Mouse (Mus musculus): ENCODE results near the gene Hdac4. TPM values are rescaled to one million over a fixed set of nuclear protein-coding genes. Genes with fewer than 3 reads are reported as not detected.

Gene Hdac4
- polyA plus RNA-seq, 1 experiment from 2014 or later: 20.3 TPM

GRCm38 (mm10) chr1:92106486-92107160, 88.9 kb downstream of the Hdac4 start:
- H3K27me3 ChIP-seq (ENCODE audit: control insufficient read depth, insufficient read depth, low read length): no peaks in the 10 kb centered on the region
- H3K36me3 ChIP-seq (ENCODE audit: control insufficient read depth, insufficient read depth, low read length): no peaks in the 10 kb centered on the region
- H3K4me2 ChIP-seq (replicated peaks; ENCODE audit: low read depth, low read length): no peak overlapping the region
- 88% methylated on average over 4 of the region's 4 CpGs for WGBS
- H3K9me3 ChIP-seq (ENCODE audit: control insufficient read depth, low read depth, low read length): no peaks in the 10 kb centered on the region
- no peak for ATAC-seq (ENCODE audit: insufficient number of reproducible peaks, insufficient read depth, low FRiP score, low read depth)
- H3K4me1 ChIP-seq (ENCODE audit: control insufficient read depth, insufficient read depth, low read length): no peaks in the 10 kb centered on the region; the same call in 1 of the 2 replicates
- H3K27ac ChIP-seq (ENCODE audit: low read length): no peak overlapping the region
- no peak overlapping the region for H3K4me3 ChIP-seq (ENCODE audit: low read depth, low read length)
- H3K9ac ChIP-seq (replicated peaks; ENCODE audit: low read depth, low read length): no peak overlapping the region

GRCm38 (mm10) chr1:92104718-92105117, 90.8 kb downstream of the Hdac4 start:
- Histone ChIP-seq H3K9ac (replicated peaks; ENCODE audit: low read depth, low read length) (no peak overlapping the region), H3K4me3 (ENCODE audit: low read depth, low read length) (no peak overlapping the region), H3K4me2 (replicated peaks; ENCODE audit: low read depth, low read length) (no peak overlapping the region), H3K36me3 (ENCODE audit: control insufficient read depth, insufficient read depth, low read length) (no peaks in the 10 kb centered on the region), H3K27me3 (ENCODE audit: control insufficient read depth, insufficient read depth, low read length) (no peaks in the 10 kb centered on the region), H3K9me3 (ENCODE audit: control insufficient read depth, low read depth, low read length) (no peaks in the 10 kb centered on the region), H3K27ac (ENCODE audit: low read length) (no peak overlapping the region), H3K4me1 (ENCODE audit: control insufficient read depth, insufficient read depth, low read length) (no peaks in the 10 kb centered on the region)
- WGBS: 73% methylated on average over 3 of the region's 3 CpGs
- no peak for ATAC-seq (ENCODE audit: insufficient number of reproducible peaks, insufficient read depth, low FRiP score, low read depth)

GRCm38 (mm10) chr1:92103971-92104370, 91.5 kb downstream of the Hdac4 start:
- Histone ChIP-seq H3K9ac (replicated peaks; ENCODE audit: low read depth, low read length) (no peak overlapping the region), H3K27me3 (ENCODE audit: control insufficient read depth, insufficient read depth, low read length) (no peaks in the 10 kb centered on the region), H3K4me2 (replicated peaks; ENCODE audit: low read depth, low read length) (no peak overlapping the region), H3K4me3 (ENCODE audit: low read depth, low read length) (no peak overlapping the region), H3K9me3 (ENCODE audit: control insufficient read depth, low read depth, low read length) (no peaks in the 10 kb centered on the region), H3K27ac (ENCODE audit: low read length) (no peak overlapping the region), H3K36me3 (ENCODE audit: control insufficient read depth, insufficient read depth, low read length) (no peaks in the 10 kb centered on the region), H3K4me1 (ENCODE audit: control insufficient read depth, insufficient read depth, low read length) (no peaks in the 10 kb centered on the region)
- no peak for ATAC-seq (ENCODE audit: insufficient number of reproducible peaks, insufficient read depth, low FRiP score, low read depth)

- H3K36me3 ChIP-seq (ENCODE audit: control insufficient read depth, insufficient read depth, low read length): no peaks in the 10 kb centered on the region
- H3K4me3 ChIP-seq (ENCODE audit: low read depth, low read length): no peak overlapping the region
- H3K9ac ChIP-seq (replicated peaks; ENCODE audit: low read depth, low read length): no peak overlapping the region
- no peak overlapping the region for H3K4me2 ChIP-seq (replicated peaks; ENCODE audit: low read depth, low read length)
- no peak for ATAC-seq (ENCODE audit: insufficient number of reproducible peaks, insufficient read depth, low FRiP score, low read depth)
- 61% methylated on average over 3 of the region's 3 CpGs for WGBS
- H3K27ac ChIP-seq (ENCODE audit: low read length): no peak overlapping the region
- no peaks in the 10 kb centered on the region for H3K4me1 ChIP-seq (ENCODE audit: control insufficient read depth, insufficient read depth, low read length)
- H3K27me3 ChIP-seq (ENCODE audit: control insufficient read depth, insufficient read depth, low read length): no peaks in the 10 kb centered on the region
- H3K9me3 ChIP-seq (ENCODE audit: control insufficient read depth, low read depth, low read length): no peaks in the 10 kb centered on the region
Observed at GRCm38 (mm10) chr1:92103377-92103776, 92.1 kb downstream of the Hdac4 start.

GRCm38 (mm10) chr1:92102825-92103224, 92.7 kb downstream of the Hdac4 start:
- Histone ChIP-seq H3K4me2 (replicated peaks; ENCODE audit: low read depth, low read length) (no peak overlapping the region), H3K4me3 (ENCODE audit: low read depth, low read length) (no peak overlapping the region), H3K9me3 (ENCODE audit: control insufficient read depth, low read depth, low read length) (no peaks in the 10 kb centered on the region), H3K4me1 (ENCODE audit: control insufficient read depth, insufficient read depth, low read length) (no peaks in the 10 kb centered on the region), H3K9ac (replicated peaks; ENCODE audit: low read depth, low read length) (no peak overlapping the region), H3K27ac (ENCODE audit: low read length) (no peak overlapping the region), H3K27me3 (ENCODE audit: control insufficient read depth, insufficient read depth, low read length) (no peaks in the 10 kb centered on the region), H3K36me3 (ENCODE audit: control insufficient read depth, insufficient read depth, low read length) (no peaks in the 10 kb centered on the region)
- ATAC-seq (ENCODE audit: insufficient number of reproducible peaks, insufficient read depth, low FRiP score, low read depth): no peak
- WGBS: 95% methylated on average over 1 of the region's 1 CpGs

- H3K27me3 ChIP-seq (ENCODE audit: control insufficient read depth, insufficient read depth, low read length): no peaks in the 10 kb centered on the region
- H3K9ac ChIP-seq (replicated peaks; ENCODE audit: low read depth, low read length): no peak overlapping the region
- no peaks in the 10 kb centered on the region for H3K9me3 ChIP-seq (ENCODE audit: control insufficient read depth, low read depth, low read length)
- no peaks in the 10 kb centered on the region for H3K36me3 ChIP-seq (ENCODE audit: control insufficient read depth, insufficient read depth, low read length)
- no peak overlapping the region for H3K4me3 ChIP-seq (ENCODE audit: low read depth, low read length)
- WGBS: 61% methylated on average over 4 of the region's 4 CpGs
- H3K4me2 ChIP-seq (replicated peaks; ENCODE audit: low read depth, low read length): no peak overlapping the region
- no peak for ATAC-seq (ENCODE audit: insufficient number of reproducible peaks, insufficient read depth, low FRiP score, low read depth)
- H3K4me1 ChIP-seq (ENCODE audit: control insufficient read depth, insufficient read depth, low read length): no peaks in the 10 kb centered on the region
- H3K27ac ChIP-seq (ENCODE audit: low read length): no peak overlapping the region
Observed at GRCm38 (mm10) chr1:92100371-92100891, 95.1 kb downstream of the Hdac4 start.

GRCm38 (mm10) chr1:92099964-92100363, 95.5 kb downstream of the Hdac4 start:
- no peak for ATAC-seq (ENCODE audit: insufficient number of reproducible peaks, insufficient read depth, low FRiP score, low read depth)
- no peak overlapping the region for H3K9ac ChIP-seq (replicated peaks; ENCODE audit: low read depth, low read length)
- H3K4me1 ChIP-seq (ENCODE audit: control insufficient read depth, insufficient read depth, low read length): no peaks in the 10 kb centered on the region
- no peak overlapping the region for H3K4me3 ChIP-seq (ENCODE audit: low read depth, low read length)
- H3K27me3 ChIP-seq (ENCODE audit: control insufficient read depth, insufficient read depth, low read length): no peaks in the 10 kb centered on the region
- no peaks in the 10 kb centered on the region for H3K9me3 ChIP-seq (ENCODE audit: control insufficient read depth, low read depth, low read length)
- H3K27ac ChIP-seq (ENCODE audit: low read length): no peak overlapping the region
- 80% methylated on average over 4 of the region's 4 CpGs for WGBS
- no peaks in the 10 kb centered on the region for H3K36me3 ChIP-seq (ENCODE audit: control insufficient read depth, insufficient read depth, low read length)
- no peak overlapping the region for H3K4me2 ChIP-seq (replicated peaks; ENCODE audit: low read depth, low read length)

GRCm38 (mm10) chr1:92099502-92099901, 96.0 kb downstream of the Hdac4 start:
- Histone ChIP-seq H3K27me3 (ENCODE audit: control insufficient read depth, insufficient read depth, low read length) (no peaks in the 10 kb centered on the region), H3K4me2 (replicated peaks; ENCODE audit: low read depth, low read length) (no peak overlapping the region), H3K4me3 (ENCODE audit: low read depth, low read length) (no peak overlapping the region), H3K36me3 (ENCODE audit: control insufficient read depth, insufficient read depth, low read length) (no peaks in the 10 kb centered on the region), H3K27ac (ENCODE audit: low read length) (no peak overlapping the region), H3K9me3 (ENCODE audit: control insufficient read depth, low read depth, low read length) (no peaks in the 10 kb centered on the region), H3K4me1 (ENCODE audit: control insufficient read depth, insufficient read depth, low read length) (no peaks in the 10 kb centered on the region), H3K9ac (replicated peaks; ENCODE audit: low read depth, low read length) (no peak overlapping the region)
- no peak for ATAC-seq (ENCODE audit: insufficient number of reproducible peaks, insufficient read depth, low FRiP score, low read depth)
- 66% methylated on average over 4 of the region's 4 CpGs for WGBS

GRCm38 (mm10) chr1:92098456-92098855, 97.0 kb downstream of the Hdac4 start:
- WGBS: 84% methylated on average over 3 of the region's 3 CpGs
- Histone ChIP-seq H3K9me3 (ENCODE audit: control insufficient read depth, low read depth, low read length) (no peaks in the 10 kb centered on the region), H3K4me3 (ENCODE audit: low read depth, low read length) (no peak overlapping the region), H3K27me3 (ENCODE audit: control insufficient read depth, insufficient read depth, low read length) (no peaks in the 10 kb centered on the region), H3K27ac (ENCODE audit: low read length) (no peak overlapping the region), H3K9ac (replicated peaks; ENCODE audit: low read depth, low read length) (no peak overlapping the region), H3K4me1 (ENCODE audit: control insufficient read depth, insufficient read depth, low read length) (no peaks in the 10 kb centered on the region), H3K36me3 (ENCODE audit: control insufficient read depth, insufficient read depth, low read length) (no peaks in the 10 kb centered on the region), H3K4me2 (replicated peaks; ENCODE audit: low read depth, low read length) (no peak overlapping the region)
- no peak for ATAC-seq (ENCODE audit: insufficient number of reproducible peaks, insufficient read depth, low FRiP score, low read depth)

All from stomach, embryonic 14.5 days (tissue).